Mouse (Mus musculus): Measurements from ENCODE around the gene Pde4c.

Pde4c gene

DNA sequence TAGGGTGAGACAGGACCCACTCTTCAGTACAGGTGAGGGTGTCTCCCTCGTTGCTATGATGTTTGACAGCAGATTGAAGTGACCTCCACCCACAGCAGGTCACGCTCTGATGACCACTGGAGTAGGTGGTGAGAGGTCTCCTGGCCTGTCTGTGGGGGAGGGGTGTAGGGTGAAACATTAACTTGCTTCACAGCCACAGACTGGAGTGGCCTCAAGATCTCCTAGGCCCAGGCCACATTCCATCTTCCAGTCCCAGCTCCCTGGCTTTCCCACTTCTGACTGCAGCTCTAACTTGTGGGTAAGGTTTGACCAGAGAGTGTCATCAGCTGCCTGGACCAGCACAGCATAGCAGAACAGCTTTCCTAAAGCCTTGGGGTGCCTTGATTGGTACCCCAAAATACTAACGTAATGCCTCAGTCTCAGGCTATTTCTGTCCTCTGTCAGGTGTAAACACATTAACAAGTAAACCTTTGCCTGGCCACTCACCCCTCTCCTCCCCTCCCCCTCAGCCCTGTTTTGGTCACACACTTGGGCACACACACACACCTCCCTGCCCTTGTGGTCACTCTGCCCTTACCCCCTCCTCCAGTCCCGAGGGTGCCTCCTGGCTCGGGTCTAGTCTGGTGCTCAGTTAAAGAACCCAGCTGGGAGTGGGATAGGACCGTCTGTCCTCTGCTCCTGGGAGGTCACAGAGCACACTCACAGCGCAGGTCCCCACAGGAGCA, at the start of gene Pde4c:
Pde4c (plus strand) TSS at position 235 of the 725 bp plus-strand sequence.
- no peak for ATAC-seq (ENCODE audit: insufficient number of reproducible peaks, low FRiP score, low TSS enrichment)

DNA sequence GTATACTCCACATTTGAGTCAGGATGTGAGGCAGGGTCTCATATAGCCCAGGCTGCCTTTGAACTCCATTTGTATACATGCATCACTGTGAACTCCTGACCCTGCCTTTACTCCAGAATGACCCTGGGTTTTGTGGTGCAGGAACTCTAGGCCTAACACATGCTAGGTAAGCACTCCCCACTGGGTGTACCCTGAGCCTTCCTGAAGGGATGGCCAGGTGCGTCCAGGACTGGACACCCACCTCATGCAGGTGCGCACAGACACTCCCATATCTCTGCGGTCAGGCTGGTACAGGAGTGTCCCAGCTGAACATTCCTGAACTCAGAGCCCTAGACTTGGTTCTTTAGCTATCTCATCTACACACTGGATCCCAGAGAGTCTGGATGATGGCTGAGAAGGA, 49.4 kb upstream of the Pde4c start:
- ATAC-seq (ENCODE audit: insufficient number of reproducible peaks, low FRiP score, low TSS enrichment): no peak

DNA sequence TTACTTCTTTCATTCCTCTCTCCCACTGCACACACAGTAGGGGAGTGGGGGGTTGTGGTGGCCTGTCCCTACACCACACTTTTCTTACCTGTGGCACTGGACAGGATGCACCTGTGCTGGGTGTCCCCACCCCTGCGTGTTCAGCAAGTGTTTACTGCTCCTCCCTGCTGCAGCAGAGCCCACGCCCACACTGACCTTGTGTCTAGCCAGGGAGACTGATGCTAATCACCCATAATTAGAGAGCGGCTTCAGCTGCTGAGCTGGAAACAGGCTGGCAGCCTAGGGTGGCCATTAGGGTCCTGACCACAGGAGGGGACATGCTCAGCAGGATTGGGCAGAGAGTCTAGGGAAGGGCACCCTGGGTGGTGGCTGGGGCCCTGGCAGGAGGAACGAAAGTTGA, 48.8 kb upstream of the Pde4c start:
- ATAC-seq (ENCODE audit: insufficient number of reproducible peaks, low FRiP score, low TSS enrichment): no peak

DNA sequence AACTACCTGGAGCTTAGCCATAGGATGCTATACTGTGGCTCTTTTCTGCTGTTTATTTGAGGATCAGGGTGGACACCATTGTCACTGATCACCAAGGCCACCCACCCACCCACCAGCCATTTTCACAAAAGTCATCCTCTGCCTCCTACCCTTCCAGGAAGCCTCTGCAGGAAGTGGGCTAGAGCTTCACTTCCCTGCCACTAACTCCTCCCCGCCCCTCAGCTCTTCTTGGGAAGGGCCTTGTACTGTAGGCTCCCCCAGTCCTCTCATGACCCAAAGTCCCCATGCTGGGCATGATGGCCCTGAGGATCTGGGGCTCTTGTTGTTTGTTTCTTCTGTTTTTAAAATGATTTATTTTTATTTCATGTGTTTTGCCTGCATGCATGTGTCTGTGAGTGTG, 48.2 kb upstream of the Pde4c start:
- no peak for ATAC-seq (ENCODE audit: insufficient number of reproducible peaks, low FRiP score, low TSS enrichment)

DNA sequence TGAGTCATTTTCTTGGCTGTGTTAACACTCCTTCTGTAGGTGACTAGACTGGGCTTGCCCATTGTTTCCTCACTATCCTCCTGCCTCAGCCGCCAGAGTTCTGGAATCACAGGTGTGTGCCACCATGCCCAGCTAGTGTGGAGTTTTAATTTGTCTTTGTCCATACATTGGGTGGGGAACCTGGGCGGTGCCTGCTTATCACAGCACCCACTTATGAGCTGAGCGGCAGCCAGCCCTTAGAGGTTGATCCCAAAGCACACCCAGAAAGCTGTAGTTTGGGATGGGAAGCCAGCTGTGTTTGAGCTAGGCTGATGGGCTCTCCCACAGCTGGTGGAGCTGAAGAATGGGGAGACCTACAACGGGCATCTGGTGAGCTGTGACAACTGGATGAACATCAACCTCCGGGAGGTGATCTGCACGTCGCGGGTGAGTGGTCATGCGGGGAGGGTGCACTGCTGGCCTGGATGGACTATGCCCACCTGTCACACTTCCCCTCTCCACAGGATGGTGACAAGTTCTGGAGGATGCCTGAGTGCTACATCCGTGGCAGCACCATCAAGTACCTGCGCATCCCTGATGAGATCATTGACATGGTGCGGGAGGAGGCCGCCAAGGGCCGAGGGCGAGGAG, 46.0 kb upstream of the Pde4c start:
- ATAC-seq (ENCODE audit: insufficient number of reproducible peaks, low FRiP score, low TSS enrichment): no peak

DNA sequence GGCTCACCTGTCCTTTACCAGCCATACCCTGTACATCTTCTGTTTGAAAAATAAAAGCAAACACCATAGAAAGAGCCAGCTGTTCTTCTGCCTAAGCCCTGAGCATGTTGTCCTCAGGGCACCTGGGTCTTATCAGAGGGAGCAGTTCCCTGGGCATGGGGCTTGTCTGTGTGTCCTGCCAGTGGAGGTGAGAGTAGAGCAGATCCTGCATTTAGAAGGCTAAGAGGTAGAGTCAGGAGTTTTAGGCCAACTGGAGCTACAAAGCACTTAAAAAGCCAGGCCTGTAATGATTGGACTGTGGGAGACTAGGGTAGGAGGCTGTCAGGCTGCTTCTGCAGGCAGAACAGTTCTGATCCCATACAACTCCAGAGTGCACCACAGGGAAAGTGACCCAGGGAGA, 44.8 kb upstream of the Pde4c start:
- ATAC-seq (ENCODE audit: insufficient number of reproducible peaks, low FRiP score, low TSS enrichment): no peak

DNA sequence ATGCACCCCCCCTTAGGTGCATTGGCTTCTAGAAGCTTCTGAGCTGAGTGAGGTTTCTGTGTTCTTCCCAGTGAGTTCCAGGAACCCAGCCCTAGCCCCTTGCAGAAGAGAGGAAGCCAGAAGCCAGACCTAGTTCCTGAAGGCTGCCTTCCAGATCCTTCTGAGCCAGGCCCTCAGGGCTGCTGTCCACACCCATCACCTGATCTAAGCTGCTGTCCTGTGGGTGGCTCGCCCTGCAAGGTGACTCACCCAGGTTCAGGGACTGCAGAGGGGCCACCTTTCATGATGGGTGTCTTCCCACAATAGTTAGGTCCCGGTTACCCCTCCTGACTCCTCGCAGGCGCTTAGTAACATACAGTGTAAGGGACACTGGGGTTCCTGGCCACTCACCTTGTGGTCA, 44.1 kb upstream of the Pde4c start:
- no peak for ATAC-seq (ENCODE audit: insufficient number of reproducible peaks, low FRiP score, low TSS enrichment)

DNA sequence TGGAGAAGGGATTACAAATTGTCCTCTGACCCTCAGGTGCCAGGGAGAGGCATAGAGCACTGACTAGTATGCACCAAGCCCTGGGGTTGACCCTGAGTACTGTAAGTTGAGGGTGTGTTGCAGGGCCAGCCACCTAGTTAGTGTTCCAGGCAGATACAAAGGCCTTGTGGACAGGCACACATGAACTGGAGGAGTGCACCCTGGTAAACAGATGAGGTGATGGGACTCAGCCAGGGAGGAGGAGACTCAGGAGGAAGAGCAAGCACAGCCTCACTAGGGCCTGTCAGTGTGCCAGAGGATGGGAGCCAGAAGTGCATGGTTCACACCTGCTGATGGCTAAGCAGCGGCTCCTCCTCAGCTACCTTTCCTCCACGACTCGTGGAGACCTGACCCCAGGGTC, 43.5 kb upstream of the Pde4c start:
- no peak for ATAC-seq (ENCODE audit: insufficient number of reproducible peaks, low FRiP score, low TSS enrichment)

DNA sequence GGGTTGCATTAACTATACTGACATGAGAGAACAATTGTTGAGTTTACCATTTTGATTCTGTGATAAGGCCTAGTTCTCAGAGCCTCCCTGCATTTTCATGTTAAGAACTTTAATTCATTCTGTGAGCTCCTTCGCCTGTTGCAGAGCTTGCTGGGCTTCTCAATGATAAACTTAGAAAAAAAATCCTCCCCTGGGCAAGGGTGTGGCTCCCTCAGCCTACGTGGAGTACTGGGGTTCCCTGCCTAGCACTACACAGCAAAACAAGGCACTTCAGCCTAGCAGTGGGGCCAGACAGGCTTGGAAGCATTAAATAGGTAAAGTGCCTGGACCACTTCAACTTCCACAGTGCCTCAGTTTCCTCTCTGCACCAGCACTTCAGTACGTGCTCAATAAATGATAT, 42.1 kb upstream of the Pde4c start:
- no peak for ATAC-seq (ENCODE audit: insufficient number of reproducible peaks, low FRiP score, low TSS enrichment)

DNA sequence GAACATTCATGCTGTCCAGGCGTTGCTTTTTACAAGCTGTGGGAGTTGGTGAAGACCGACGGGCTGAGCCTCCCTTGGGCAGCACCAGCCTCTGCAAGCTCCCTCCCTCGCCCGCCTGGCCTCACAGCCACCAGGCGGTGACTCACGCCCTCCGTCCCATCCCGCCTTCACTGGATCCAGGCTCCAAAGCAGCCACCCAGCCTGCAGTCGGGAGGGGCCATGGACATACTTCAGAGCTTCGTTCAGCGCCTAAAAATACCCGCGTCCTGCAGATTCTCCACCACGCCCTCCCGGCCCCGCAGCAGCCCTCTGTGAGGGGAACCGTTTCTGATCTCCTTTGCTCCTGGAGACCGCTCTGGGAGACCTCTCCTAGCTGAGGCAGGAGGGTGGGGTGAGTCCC, 41.3 kb upstream of the Pde4c start:
- no peak for ATAC-seq (ENCODE audit: insufficient number of reproducible peaks, low FRiP score, low TSS enrichment)

DNA sequence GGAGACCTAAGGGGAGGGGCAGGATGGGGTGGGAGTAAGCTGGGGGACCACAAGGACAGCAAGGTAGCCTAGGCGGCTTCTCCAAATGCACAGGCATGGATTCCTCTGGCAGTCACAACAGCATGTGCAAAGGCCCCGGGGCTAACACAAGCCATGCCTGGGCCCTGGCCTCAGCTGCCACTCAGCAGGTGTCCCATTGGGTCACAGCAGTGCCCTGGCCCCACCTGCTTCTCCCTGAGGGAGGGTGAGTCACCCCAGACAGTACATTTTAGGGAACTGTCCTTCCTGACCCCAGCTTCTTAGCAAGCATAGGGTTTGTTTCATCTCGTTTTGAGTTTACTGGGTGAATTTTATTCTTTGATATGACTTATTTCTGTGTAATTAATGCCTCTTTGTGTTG, 40.8 kb upstream of the Pde4c start:
- ATAC-seq (ENCODE audit: insufficient number of reproducible peaks, low FRiP score, low TSS enrichment): no peak

DNA sequence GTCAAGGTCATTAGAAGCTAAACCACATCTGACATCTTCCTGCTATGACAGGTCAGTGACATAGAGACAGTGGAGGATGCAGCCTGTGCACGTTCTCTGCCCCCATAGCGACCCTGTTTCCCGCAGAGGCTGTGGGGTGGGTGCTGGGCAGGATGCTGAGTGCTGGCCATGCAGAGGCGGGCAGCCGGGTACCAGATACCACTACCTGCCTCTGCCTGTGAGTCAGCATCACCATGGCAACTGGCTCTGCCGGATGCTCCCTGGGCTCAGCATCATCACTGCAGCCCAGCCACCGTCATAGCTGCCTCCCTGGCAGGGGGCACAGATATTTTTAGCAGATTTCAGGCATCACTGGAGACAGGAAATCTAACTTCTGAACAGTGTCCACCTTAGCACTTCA, 39.2 kb upstream of the Pde4c start:
- ATAC-seq (ENCODE audit: insufficient number of reproducible peaks, low FRiP score, low TSS enrichment): no peak

DNA sequence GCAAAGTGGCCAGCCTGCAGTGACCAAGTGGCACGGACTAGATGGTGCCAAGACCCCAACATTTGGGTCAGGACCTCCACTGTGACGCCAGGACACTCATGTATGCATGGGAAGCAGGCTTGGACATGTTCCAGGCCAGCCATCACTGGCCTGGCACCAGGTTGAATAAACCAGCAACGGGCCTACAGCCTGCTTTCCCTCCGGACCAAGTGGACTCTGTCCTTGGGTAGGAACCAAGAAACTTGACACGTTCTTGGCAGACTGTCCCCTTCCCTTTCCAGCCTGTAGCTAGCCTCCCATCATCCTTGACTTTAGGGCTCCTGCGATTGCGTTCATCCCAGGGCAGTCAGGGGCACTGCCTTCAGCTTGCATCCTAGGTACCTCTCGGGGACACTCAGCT, 35.9 kb upstream of the Pde4c start:
- no peak for ATAC-seq (ENCODE audit: insufficient number of reproducible peaks, low FRiP score, low TSS enrichment)

DNA sequence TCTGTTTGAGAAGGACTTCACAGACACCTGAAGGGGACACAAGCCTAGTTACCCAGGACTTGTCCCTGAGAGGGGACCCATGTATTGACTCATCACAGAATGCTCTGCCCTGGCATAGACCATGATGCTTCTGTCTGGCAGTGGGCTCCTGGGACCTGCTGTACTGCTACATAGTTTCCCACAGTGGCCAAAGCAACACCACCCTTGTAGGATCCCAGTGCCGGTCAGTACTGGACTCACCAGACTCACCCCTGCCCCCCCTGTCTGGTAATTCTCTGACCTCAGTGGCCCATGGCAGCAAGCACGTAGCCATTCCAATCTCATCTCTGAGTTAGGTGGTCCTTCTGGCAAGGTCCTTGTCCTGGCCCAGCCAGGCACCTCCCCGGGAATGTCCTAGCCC, 35.4 kb upstream of the Pde4c start:
- ATAC-seq (ENCODE audit: insufficient number of reproducible peaks, low FRiP score, low TSS enrichment): no peak

DNA sequence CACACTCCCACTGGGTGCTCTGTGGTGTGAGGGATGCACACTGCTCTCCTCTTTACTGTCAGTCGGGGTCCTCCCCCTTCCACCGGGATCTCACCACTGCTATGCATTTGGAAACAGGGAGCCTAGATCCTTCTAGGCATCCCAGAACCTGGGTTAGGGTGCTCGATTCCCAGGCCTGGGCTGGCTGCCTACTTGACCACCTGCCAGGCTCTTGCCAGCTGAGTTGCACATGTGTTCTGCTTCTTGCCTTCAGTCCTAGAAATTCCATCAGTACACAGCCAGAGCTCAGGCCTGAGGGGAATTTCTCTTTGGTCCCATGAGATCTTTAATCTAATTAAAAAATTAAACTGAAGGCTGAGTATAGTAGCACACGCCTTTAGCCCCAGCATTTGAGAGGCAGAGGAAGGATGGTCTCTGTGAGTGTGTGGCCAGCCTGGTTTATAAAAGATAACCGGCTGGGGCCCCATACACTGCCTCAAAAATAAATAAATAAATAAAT, 33.6 kb upstream of the Pde4c start:
- no peak for ATAC-seq (ENCODE audit: insufficient number of reproducible peaks, low FRiP score, low TSS enrichment)

DNA sequence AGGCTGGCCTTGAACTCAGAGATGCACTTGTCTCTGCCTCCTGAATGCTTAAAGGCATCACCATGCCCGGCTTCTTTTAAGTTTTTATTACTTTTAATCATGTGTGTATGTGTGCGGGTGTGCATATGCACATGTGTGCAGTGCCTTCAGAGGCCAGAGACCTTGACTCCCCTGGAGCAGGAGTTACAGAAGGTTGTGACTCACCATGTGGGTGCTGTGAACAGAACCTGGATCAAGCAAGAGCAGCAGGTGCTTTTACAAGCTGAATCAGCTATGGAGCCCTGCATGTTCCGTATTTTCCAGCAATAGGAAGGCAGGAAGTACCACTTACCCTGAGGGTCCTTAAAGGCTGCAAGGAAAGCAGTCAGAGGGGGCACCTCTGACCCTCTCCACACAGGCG, 32.3 kb upstream of the Pde4c start:
- ATAC-seq (ENCODE audit: insufficient number of reproducible peaks, low FRiP score, low TSS enrichment): no peak

DNA sequence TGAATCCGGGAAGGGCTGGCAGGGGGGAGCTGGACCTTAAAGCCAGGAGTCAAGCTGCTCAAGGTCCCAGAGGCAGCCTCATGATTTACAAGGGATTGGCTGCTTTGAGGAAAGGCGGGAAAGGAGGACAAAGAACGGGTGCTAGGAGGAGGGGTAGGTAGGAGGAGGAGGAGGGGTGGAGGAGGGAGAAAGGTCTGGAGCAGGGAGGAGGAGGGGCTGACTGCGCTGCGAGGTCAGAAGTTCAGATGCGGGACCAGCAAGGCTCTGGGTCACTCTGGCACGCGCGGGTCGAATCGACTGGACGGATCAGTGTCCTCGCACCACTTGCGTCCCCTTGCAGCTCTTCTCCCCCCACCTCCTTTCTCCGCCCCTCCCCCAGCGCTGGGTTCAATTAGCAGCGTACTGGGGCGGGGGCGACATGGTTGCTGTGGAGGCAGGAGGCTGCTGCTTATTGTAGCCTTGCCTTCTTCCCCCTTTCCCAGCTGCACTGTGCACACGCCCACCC, 31.7 kb upstream of the Pde4c start:
- no peak for ATAC-seq (ENCODE audit: insufficient number of reproducible peaks, low FRiP score, low TSS enrichment)

DNA sequence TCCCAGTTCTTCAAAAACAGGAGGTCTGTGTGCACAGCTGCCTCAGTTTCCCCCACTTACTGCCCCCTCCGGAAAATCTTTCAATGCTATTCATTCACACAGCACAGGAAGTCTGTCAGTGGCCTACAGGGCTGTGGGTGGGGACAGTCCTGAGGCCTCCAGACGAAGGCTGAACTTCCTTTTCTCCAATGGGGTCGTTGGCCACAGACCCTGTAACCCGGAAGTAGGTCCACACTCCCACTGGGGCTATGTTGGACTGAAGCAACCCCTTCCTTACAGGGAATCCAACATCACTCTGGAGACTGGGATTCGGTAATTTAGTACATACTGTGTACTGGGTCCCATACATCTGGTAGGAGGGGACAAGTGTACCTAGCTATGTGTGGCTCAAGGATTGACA, 29.9 kb upstream of the Pde4c start:
- no peak for ATAC-seq (ENCODE audit: insufficient number of reproducible peaks, low FRiP score, low TSS enrichment)

DNA sequence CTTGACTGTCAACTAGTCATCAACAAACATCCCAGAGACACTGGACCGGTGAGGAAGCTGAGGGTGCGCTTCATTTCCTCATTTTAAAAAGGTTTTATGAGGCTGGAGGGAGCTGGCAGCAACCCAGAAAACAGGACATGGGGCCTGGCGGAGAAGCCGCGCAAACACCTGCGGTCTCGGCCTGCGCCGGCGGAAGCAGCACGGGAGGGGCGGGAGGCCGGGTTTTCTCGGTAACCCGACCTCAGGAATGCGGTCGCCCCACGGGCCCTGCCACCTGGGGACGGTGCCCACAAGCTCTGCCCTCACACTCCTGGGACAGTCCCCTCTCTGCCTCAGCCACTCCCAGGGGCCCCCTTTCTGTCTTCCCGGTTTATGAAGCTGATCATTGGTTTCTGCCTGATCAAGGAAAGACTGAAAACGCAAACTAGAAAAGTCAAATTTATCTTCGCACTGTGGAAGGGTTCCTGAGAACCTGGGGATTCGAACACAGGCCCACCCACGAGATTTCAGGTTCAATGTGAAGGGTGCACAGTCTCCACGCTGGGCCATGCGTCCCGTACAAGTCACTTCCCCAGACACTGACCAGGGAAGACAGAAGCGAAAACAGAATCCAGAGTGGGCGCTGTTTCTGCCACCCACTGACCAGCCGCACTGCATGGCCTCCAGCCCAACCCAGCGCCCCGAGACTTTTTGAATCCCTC, 28.1 kb upstream of the Pde4c start:
- ATAC-seq (ENCODE audit: insufficient number of reproducible peaks, low FRiP score, low TSS enrichment): no peak

DNA sequence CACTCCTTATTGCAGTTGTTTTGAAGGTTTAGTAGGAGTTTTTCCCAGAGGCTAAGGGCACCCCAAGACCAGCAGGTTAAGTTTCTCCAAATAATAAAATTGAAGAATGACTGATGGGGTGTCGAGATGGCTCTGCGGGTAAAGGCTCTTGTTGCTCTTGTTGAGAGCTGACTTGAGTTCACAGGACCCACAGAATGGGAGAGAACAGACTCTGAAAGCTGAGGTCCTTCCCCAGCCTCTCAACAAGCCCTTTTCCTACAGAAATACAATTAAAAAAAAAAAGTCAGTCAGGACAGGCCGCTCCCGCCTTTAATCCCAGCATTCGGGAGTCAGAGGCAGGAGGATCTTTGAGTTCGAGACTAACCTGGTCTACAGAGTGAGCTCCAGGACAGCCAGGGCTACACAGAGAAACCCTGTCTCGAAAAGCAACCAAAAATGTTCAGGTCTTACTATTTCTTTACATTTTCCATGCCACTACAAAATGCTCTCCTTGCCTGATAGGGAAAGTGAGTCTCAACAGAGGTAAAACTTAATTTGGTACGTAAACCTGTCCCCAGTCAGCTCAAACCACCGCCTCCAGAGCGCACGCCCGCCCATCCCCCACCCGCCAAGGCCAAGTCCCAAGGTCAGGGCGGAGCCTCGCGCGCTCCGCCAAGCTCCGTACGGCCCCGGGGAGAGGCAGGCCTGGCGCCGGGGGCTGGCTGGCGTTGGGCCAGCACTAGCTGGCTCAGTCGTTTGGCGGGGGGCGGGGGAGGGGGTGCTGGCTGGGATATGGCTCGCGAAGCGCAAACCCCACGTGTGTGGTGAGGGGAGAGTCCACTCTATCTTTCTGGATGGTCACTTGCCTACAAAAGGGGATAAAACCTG, 27.3 kb upstream of the Pde4c start:
- ATAC-seq (ENCODE audit: insufficient number of reproducible peaks, low FRiP score, low TSS enrichment): no peak

DNA sequence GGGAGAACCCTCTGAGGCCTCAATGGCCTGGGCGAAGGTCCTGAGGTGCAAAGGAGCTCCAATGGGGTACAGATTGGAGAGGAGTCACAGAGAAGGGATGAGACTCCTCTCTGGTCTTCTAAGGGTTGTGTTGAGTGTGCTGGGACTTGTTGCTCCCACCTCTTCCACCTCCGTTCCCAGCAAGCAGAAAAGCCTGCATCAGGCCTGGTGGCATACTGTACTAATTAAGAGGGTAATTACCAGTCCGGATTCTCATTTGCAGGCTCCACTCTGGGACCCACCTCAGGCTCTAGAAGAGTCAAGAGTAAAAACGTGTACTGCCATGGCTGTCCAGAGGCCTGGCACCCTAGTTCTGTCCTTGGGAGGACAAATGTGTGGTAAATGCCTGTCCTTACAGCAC, 26.6 kb upstream of the Pde4c start:
- ATAC-seq (ENCODE audit: insufficient number of reproducible peaks, low FRiP score, low TSS enrichment): no peak
